ENCODE assay signal across 8 mouse cellular contexts in the genomic region with DNA sequence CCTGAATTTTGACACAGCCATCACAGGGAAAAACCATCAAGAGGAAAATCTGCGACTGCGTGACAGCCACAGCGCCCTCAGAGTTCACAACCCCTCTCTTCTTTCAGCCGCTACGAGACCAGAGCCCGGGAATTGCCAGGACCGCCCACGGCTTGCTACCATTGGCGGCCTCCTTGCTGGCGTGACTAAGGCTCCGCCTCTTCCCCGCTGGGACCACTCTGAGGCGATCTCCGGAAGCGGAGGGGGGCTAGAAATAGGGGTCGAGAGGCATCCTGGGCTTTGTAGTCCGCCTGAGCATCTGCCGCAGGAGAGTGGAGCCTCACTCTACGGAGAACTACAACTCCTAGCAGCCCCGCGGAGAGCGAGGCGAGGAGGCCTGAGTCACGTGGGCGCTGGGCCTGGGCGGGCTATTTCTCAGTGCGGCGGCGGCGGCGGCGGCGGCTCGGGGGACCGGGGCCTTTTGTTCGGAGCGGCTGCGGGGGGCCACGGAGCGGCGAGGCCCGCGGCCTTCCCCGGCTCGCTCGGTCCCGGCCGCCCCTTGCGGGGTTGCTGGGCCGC. TPM values are rescaled to one million over a fixed set of nuclear protein-coding genes. Genes with fewer than 3 reads are reported as not detected.
A peak's percentile ranks its signal among the peaks of the same experiment; 100 is the strongest.
DNase-seq lines count a peak whose midpoint lies in the region; ATAC-seq and TF ChIP-seq lines count a peak whose summit lies in the region.

TSS of gene Pank3 (plus strand) at position 297 of the 558 bp plus-strand sequence.

- TF ChIP-seq POLR2A in brain, embryonic 14.5 days (IDR thresholded peaks at IDR 0.05; ENCODE audit: borderline replicate concordance, extremely low read depth, insufficient read depth, insufficient read length, poor library complexity, severe bottlenecking): peak; percentile 78
- TF ChIP-seq POLR2A in liver, adult 2 months (IDR thresholded peaks at IDR 0.05; ENCODE audit: extremely low read depth, insufficient read depth, low read length): 0 out of 2 replicates have a peak, but pooled peaks have one; percentile 39
- peak; percentile 57 for TF ChIP-seq POLR2A in myocyte (IDR thresholded peaks at IDR 0.05; ENCODE audit: insufficient read length, low read depth)

- under 1% methylated on average over 40 of the region's 50 CpGs for WGBS in heart, embryonic 11.5 days (ENCODE audit: insufficient replicate concordance)
- under 1% methylated on average over 47 of the region's 50 CpGs for WGBS in kidney, embryonic 16.5 days
- WGBS in liver, adult 2 months: under 1% methylated on average over 49 of the region's 50 CpGs

- no peaks in the 10 kb centered on the region for H3K27me3 ChIP-seq in C2C12 (ENCODE audit: control insufficient read depth, insufficient read depth, insufficient read length)
- H3K27me3 ChIP-seq in erythroblast, embryonic 14.5 days (ENCODE audit: control insufficient read depth): peaks cover 3% of the 10 kb centered on the region; the same call in 1 of the 2 replicates
- 0 out of 2 replicates have a peak, but pooled peaks cover 2% of the 10 kb centered on the region for H3K27me3 ChIP-seq in heart, embryonic 11.5 days (ENCODE audit: control insufficient read depth, insufficient read depth, low read length)
- no peaks in the 10 kb centered on the region for H3K27me3 ChIP-seq in kidney, embryonic 16.5 days (ENCODE audit: insufficient read depth, low read length)
- H3K27me3 ChIP-seq in liver, adult 2 months (ENCODE audit: control insufficient read depth, insufficient read depth, low read length): no peaks in the 10 kb centered on the region
- no peaks in the 10 kb centered on the region for H3K27me3 ChIP-seq in myocyte (ENCODE audit: control insufficient read depth, insufficient read depth, insufficient read length)
- no peaks in the 10 kb centered on the region for H3K27me3 ChIP-seq in splenic B cell, adult 2 months (ENCODE audit: control insufficient read depth, insufficient read depth, low read length, poor library complexity, severe bottlenecking)

- DNase-seq in brain, embryonic 14.5 days (ENCODE audit: low read depth): peak; percentile 100
- DNase-seq in liver, adult 2 months (ENCODE audit: extremely low read depth, low read depth, low spot score): peak; percentile 98
- DNase-seq in splenic B cell, adult 2 months (ENCODE audit: low read depth, low spot score): peak; percentile 99

- H3K4me3 ChIP-seq in C2C12 (ENCODE audit: insufficient read depth, poor library complexity, severe bottlenecking) (peak within 1 kb of the TSS; percentile 95), myocyte (peak within 1 kb of the TSS; percentile 83)
- H3K4me3 ChIP-seq in erythroblast, embryonic 14.5 days (replicated peaks): peak within 1 kb of the TSS; percentile 88
- H3K4me3 ChIP-seq in heart, embryonic 11.5 days (ENCODE audit: low read depth, low read length): peak within 1 kb of the TSS; percentile 73
- peak within 1 kb of the TSS; percentile 74 for H3K4me3 ChIP-seq in kidney, embryonic 16.5 days (ENCODE audit: low read length)
- H3K4me3 ChIP-seq in liver, adult 2 months (ENCODE audit: insufficient read depth, low read depth, low read length): peak within 1 kb of the TSS; percentile 80

- H3K79me3 ChIP-seq in C2C12 (ENCODE audit: low read depth): peaks cover 48% of the 10 kb centered on the region

- H3K79me2 ChIP-seq in C2C12 (ENCODE audit: control insufficient read depth, insufficient read depth): peaks cover 47% of the 10 kb centered on the region
- H3K79me2 ChIP-seq in liver, adult 2 months (ENCODE audit: control insufficient read depth, insufficient read depth, low read length): peaks cover 23% of the 10 kb centered on the region; the same call in 1 of the 2 replicates
- peaks cover 45% of the 10 kb centered on the region for H3K79me2 ChIP-seq in myocyte (ENCODE audit: control insufficient read depth, insufficient read depth)

- peak within 1 kb of the TSS; percentile 95 for H3K9ac ChIP-seq in heart, embryonic 11.5 days (ENCODE audit: low read depth, low read length)
- peak within 1 kb of the TSS; percentile 99 for H3K9ac ChIP-seq in kidney, embryonic 16.5 days (replicated peaks; ENCODE audit: low read length)
- peak within 1 kb of the TSS; percentile 86 for H3K9ac ChIP-seq in liver, adult 2 months (ENCODE audit: low read depth, low read length)

- peaks cover 33% of the 10 kb centered on the region for H3K4me1 ChIP-seq in erythroblast, embryonic 14.5 days (ENCODE audit: control insufficient read depth)
- no peaks in the 10 kb centered on the region; the same call in 1 of the 2 replicates for H3K4me1 ChIP-seq in heart, embryonic 11.5 days (ENCODE audit: control insufficient read depth, insufficient read depth, low read length)
- peaks cover 15% of the 10 kb centered on the region for H3K4me1 ChIP-seq in kidney, embryonic 16.5 days (ENCODE audit: insufficient read depth, low read length)
- peaks cover 9% of the 10 kb centered on the region for H3K4me1 ChIP-seq in liver, adult 2 months (ENCODE audit: control insufficient read depth, insufficient read depth, low read length)

- no peaks in the 10 kb centered on the region for H3K9me3 ChIP-seq in erythroblast, embryonic 14.5 days (ENCODE audit: control insufficient read depth, low read length)
- H3K9me3 ChIP-seq in heart, embryonic 11.5 days (replicated peaks; ENCODE audit: control insufficient read depth, low read length): no peaks in the 10 kb centered on the region
- H3K9me3 ChIP-seq in kidney, embryonic 16.5 days (ENCODE audit: low read length): no peaks in the 10 kb centered on the region

- H3K27ac ChIP-seq in heart, embryonic 11.5 days (ENCODE audit: low read depth, low read length): peak within 1 kb of the TSS; percentile 95
- H3K27ac ChIP-seq in kidney, embryonic 16.5 days (ENCODE audit: low read length): peak within 1 kb of the TSS; percentile 96
- peak within 1 kb of the TSS; percentile 93 for H3K27ac ChIP-seq in liver, adult 2 months (replicated peaks; ENCODE audit: insufficient read depth, low read depth, low read length)

- no peak for TF ChIP-seq CTCF in C2C12 (IDR thresholded peaks at IDR 0.05; ENCODE audit: control insufficient read depth, insufficient read depth, insufficient read length)
- TF ChIP-seq CTCF in brain, embryonic 14.5 days (IDR thresholded peaks at IDR 0.05; ENCODE audit: borderline replicate concordance, extremely low read depth, insufficient read depth, insufficient read length): no peak
- TF ChIP-seq CTCF in liver, adult 2 months (IDR thresholded peaks at IDR 0.05; ENCODE audit: low read depth, low read length): no peak

- peak within 1 kb of the TSS; percentile 87 for H3K4me2 ChIP-seq in heart, embryonic 11.5 days
- peak within 1 kb of the TSS; percentile 74 for H3K4me2 ChIP-seq in kidney, embryonic 16.5 days (replicated peaks; ENCODE audit: low read depth, low read length)
- H3K4me2 ChIP-seq in myocyte (ENCODE audit: low read depth): peak within 1 kb of the TSS; percentile 75

- peak; percentile 99 for ATAC-seq in heart, embryonic 11.5 days (replicated peaks; ENCODE audit: insufficient number of reproducible peaks, low FRiP score, low TSS enrichment)
- peak; percentile 100 for ATAC-seq in kidney, embryonic 16.5 days (ENCODE audit: low FRiP score, low TSS enrichment)

- peak within 1 kb of the TSS; percentile 54 for H3ac ChIP-seq in C2C12 (ENCODE audit: control insufficient read depth, insufficient read length, low read depth)
- peak within 1 kb of the TSS; percentile 59 for H3ac ChIP-seq in myocyte (ENCODE audit: control insufficient read depth, insufficient read length)

- H3K36me3 ChIP-seq in C2C12 (ENCODE audit: control insufficient read depth, insufficient read depth) (peaks cover 16% of the 10 kb centered on the region), myocyte (ENCODE audit: control insufficient read depth, insufficient read depth) (peaks cover 5% of the 10 kb centered on the region)
- H3K36me3 ChIP-seq in erythroblast, embryonic 14.5 days (ENCODE audit: control insufficient read depth): peaks cover 4% of the 10 kb centered on the region
- no peaks in the 10 kb centered on the region for H3K36me3 ChIP-seq in heart, embryonic 11.5 days (ENCODE audit: control insufficient read depth, insufficient read depth, low read length)
- no peaks in the 10 kb centered on the region for H3K36me3 ChIP-seq in kidney, embryonic 16.5 days (ENCODE audit: insufficient read depth, low read length)
- H3K36me3 ChIP-seq in liver, adult 2 months (ENCODE audit: control insufficient read depth, insufficient read depth, low read length): peaks cover 3% of the 10 kb centered on the region; the same call in 1 of the 2 replicates
- H3K36me3 ChIP-seq in splenic B cell, adult 2 months (ENCODE audit: control insufficient read depth, insufficient read depth, low read length, poor library complexity, severe bottlenecking): no peaks in the 10 kb centered on the region

TF ChIP-seq in C2C12, 6 proteins besides CTCF, POLR2A, EP300 and RAD21:
- TF ChIP-seq FOSL1 (IDR thresholded peaks at IDR 0.05; ENCODE audit: insufficient read depth, low read length, poor library complexity, severe bottlenecking): no peak
- TF ChIP-seq CEBPB (IDR thresholded peaks at IDR 0.05; ENCODE audit: low read depth): no peak
- no peak for TF ChIP-seq MYOD1 (IDR thresholded peaks at IDR 0.05; ENCODE audit: control insufficient read depth, insufficient read length, low read depth)
- TF ChIP-seq MYOG (IDR thresholded peaks at IDR 0.05; ENCODE audit: control insufficient read depth, extremely low read depth, insufficient read length): no peak
- peak; percentile 34 for TF ChIP-seq MAX (IDR thresholded peaks at IDR 0.05)
- peak; percentile 85 for TF ChIP-seq USF1 (IDR thresholded peaks at IDR 0.05; ENCODE audit: low read depth)
TF ChIP-seq in C2C12: peak in this region for 2.

TF ChIP-seq in myocyte, 11 proteins besides CTCF, POLR2A, EP300 and RAD21:
- TF ChIP-seq E2F4 (IDR thresholded peaks at IDR 0.05; ENCODE audit: insufficient read depth) (peak; percentile 8), CEBPB (IDR thresholded peaks at IDR 0.05; ENCODE audit: insufficient read depth, poor library complexity, severe bottlenecking) (no peak), USF1 (IDR thresholded peaks at IDR 0.05; ENCODE audit: low read depth) (peak; percentile 92)
TF ChIP-seq in myocyte: peak in this region for 2.

RNA-seq across cellular contexts. Expression of gene Pank3, which starts in this region (rescaled TPM):
- polyA plus RNA-seq in C2C12 (2012; fragmentation: generic; extraction: Trizol) (7.1 TPM), myocyte (2012; fragmentation: generic; extraction: Trizol) (8.6 TPM)
- polyA plus RNA-seq in brain, embryonic 14.5 days (2012; rRNA removed): 36.4 and 41.0 TPM in 2 replicates
- 0.01 TPM in 2 replicates for polyA plus RNA-seq in erythroblast, embryonic 14.5 days (2012)
- 13.1 and 14.4 TPM in 2 replicates for polyA plus RNA-seq in heart, embryonic 11.5 days (2014; fragmentation: Nextera tagmentation; extraction: Ambion mirVana)
- polyA plus RNA-seq in kidney, embryonic 16.5 days (2015; fragmentation: Nextera tagmentation; extraction: Ambion mirVana): 12.0 and 13.7 TPM in 2 replicates
- 46.2 and 58.1 TPM in 2 replicates for total RNA-seq in liver, adult 2 months (2014; rRNA removed)
- 5.7 and 6.1 TPM in 2 replicates for polyA plus RNA-seq in liver, adult 2 months (2012; rRNA removed)

Comparison
In these comparisons a context has a peak if more than half of its experiments do, and no peak if none do; other contexts are left out.
1. Peak in every context shown above with its lines: DNase-seq, ATAC-seq, H3K4me3 ChIP-seq and H3K27ac ChIP-seq.